Mouse (Mus musculus) brain, embryonic 14.5 days (tissue): ENCODE measurements around the gene Bbs7.
"Not testable (repeated sequence)": the region's sequence is repeated elsewhere in the genome, so short reads cannot be mapped to it uniquely, and the experiment has no call there.

Experiments used
- CTCF ChIP-seq: fragments of 200-500 bp; IDR thresholded peaks from 2 replicates; pipeline ENCODE4 v1.5.1; 2012; ENCODE audit warnings: inconsistent platforms, mild to moderate bottlenecking, moderate library complexity, borderline replicate concordance; ENCODE audit not compliant: insufficient read depth, insufficient read length; ENCODE audit errors: extremely low read depth
- POLR2A ChIP-seq: fragments of 200-500 bp; IDR thresholded peaks from 2 replicates; pipeline ENCODE4 v1.6.1; 2012; ENCODE audit warnings: mild to moderate bottlenecking, inconsistent platforms, borderline replicate concordance; ENCODE audit not compliant: poor library complexity, insufficient read depth, insufficient read length, severe bottlenecking; ENCODE audit errors: extremely low read depth

- TF ChIP-seq POLR2A, CTCF: not testable (repeated sequence)
Measured at GRCm38 (mm10) chr3:36645245-36645559, 31.9 kb upstream of the Bbs7 start.
